Mouse (Mus musculus): Measurements from ENCODE around the gene Gm17577. TPM values are rescaled to one million over a fixed set of nuclear protein-coding genes. Genes with fewer than 3 reads are reported as not detected.
"Not testable (repeated sequence)": the region's sequence is repeated elsewhere in the genome, so short reads cannot be mapped to it uniquely, and the experiment has no call there.

Gm17577 gene
- polyA plus RNA-seq (2012; ENCODE audit: insufficient read depth, insufficient read length, missing spikeins): not detected in 2 replicates

DNA sequence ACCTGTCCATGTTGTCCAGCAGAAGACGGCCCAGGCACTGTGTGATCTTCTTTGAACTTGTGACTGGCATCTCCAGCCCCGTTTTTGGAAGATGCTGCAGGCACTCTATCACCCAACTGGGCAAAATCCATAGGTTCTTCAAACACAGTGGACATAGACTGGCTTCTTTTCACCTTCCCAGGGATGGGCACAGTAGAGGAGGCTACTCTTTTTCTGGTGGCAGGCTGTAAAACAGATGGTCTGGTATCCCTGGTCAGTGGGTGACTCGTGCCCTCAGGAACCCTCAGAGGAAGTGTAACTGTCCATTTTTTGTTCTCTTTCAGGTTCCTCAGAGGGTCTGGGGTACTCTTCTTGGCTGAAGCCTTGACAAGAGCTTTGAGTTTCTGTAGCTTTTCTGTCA is at the start of gene Gm17577:
TSS of gene Gm17577 (minus strand) at position 101 of the 400 bp plus-strand sequence.
- H3K27ac ChIP-seq (replicated peaks; ENCODE audit: low read depth, low read length); H3K4me1 ChIP-seq (ENCODE audit: control insufficient read depth, insufficient read depth, insufficient read length, low read length); H3K4me3 ChIP-seq (ENCODE audit: insufficient read depth, low read depth, low read length): not testable (repeated sequence)

- H3K4me1 ChIP-seq (ENCODE audit: control insufficient read depth, insufficient read depth, insufficient read length, low read length); H3K27ac ChIP-seq (replicated peaks; ENCODE audit: low read depth, low read length); H3K4me3 ChIP-seq (ENCODE audit: insufficient read depth, low read depth, low read length): not testable (repeated sequence)
Observed at GRCm38 (mm10) chrX:123222381-123222780, 24.3 kb downstream of the Gm17577 start, which contains the start of gene Srsx. TSS of gene Srsx (minus strand) at chrX:123222481.

Other genes starting within 250 kb of the Gm17577 start
- not detected in 2 replicates for gene Gm17521, start 217.2 kb downstream of the Gm17577 start, polyA plus RNA-seq (2012; ENCODE audit: insufficient read depth, insufficient read length, missing spikeins)
- 1.7 and 4.6 TPM in 2 replicates for gene Cldn34c1, start 143.4 kb downstream of the Gm17577 start, polyA plus RNA-seq (2012; ENCODE audit: insufficient read depth, insufficient read length, missing spikeins)
- not detected in 2 replicates for gene Srsx, start 24.4 kb downstream of the Gm17577 start, polyA plus RNA-seq (2012; ENCODE audit: insufficient read depth, insufficient read length, missing spikeins)

Data from brown adipose tissue, adult 24 weeks (tissue).